Mouse (Mus musculus): ENCODE measurements around the gene Izumo1. TPM values are rescaled to one million over a fixed set of nuclear protein-coding genes. Genes with fewer than 3 reads are reported as not detected.

The Izumo1 gene
- 1.6 TPM for polyA plus RNA-seq (2014; fragmentation: Illumina TruSeq; extraction: RNeasy Lipid Tissue Mini Kit (QIAGEN cat#74804); ENCODE audit: low read depth, low replicate concordance)

DNA sequence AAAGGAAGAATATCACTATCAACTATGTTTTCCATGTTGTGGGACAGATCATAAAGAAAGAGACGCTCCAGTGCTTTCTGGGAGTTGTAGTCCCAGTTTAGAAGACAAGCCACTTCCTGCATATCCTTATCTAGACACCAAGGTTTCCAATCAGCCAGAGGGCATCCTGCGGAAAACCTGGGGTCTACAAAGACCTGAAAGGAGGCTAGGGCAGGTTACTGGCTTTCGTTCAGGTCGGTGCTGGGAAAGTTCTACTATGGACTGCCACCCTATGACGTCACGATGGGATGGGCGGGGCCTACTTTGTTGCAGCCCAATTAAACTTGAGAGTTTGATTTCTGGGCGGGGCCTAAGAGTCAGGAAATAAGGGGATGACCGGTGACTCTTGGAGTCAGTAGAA lies at the start of gene Izumo1:
Gene Izumo1 (plus strand): TSS at position 369 of the 400 bp plus-strand sequence.

DNA sequence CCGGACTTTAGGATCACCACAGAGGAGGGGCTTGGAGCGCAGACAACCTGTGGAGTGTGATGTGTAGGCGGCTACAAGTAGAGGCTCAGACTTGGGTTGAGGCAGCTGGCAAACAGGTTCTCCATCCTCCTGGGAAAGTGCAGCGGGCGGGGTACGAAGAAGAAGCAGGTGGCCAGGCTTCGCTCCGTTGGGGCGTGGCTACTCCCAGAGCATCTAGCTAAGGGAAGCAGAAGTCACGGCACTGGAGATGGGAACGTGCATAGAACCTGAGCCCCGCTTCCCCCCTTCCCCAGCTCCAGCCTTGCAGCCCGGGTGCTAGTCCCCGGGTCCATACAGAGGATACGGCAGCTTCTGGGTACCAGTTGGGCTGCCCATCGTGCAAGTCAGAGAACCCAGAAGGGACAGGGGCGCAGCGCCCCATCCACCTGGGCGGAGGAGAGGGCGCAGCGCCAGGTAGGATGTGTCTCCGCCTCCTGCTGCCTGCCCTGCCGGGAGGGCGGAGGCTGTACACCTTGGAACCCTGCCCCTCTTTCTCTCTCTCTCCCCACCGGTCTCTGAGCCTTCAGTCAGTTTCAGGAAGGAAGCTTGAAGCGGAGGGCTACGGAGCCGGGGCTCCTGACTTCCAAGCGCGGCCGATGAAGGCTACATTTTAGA lies 4.4 kb upstream of the Izumo1 start, which contains the start of gene Fut1:
Gene Fut1 (plus strand): TSS at position 248 of the 654 bp plus-strand sequence.

DNA sequence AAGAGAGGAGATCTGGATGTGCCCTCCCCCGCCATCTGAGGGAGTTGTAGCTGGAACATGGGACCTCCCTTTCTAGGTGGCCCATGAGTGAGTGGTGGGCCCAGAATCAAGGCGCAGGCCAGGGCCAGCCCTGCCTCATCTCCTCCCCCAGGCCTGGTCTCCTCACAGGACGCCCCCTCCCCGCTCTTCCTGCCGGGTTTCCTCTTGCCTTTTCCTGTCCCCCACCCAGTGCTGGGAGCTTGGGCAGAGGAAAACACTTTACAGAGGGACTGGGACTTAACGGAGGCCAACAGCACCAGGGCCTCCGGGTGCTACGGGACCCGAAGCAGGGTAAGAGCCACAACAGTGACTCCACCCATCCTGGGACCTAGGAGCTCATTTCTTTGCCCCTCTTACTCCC lies 5.7 kb downstream of the Izumo1 start, which contains the start of gene Rasip1:
Gene Rasip1 (plus strand): TSS at position 228 of the 400 bp plus-strand sequence.

DNA sequence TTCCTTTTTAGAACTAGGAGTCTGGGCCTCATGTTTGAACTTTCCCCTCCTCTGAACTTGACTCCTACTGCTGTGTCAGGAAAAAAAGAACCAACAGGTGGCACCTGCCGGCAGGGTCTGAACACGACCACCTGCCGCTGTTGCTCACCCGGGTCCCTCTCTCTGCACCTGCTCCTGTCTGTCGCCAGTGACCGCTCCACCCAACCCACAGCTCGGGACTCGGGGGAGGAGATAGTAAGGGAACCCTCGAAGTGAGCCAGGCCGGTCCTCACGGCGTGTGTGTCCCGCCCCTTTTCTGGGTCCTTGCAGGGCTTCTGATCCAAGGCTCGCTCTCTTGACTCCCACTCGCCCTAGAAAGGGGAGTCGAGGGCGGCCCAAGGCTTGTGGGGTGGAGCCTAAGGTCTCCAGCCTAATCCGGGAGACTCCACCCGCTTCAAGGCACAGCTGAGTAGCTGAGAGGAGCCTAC lies 18.0 kb downstream of the Izumo1 start, which contains the start of gene Mamstr:
Gene Mamstr (plus strand): TSS at position 417 of the 467 bp plus-strand sequence.

DNA sequence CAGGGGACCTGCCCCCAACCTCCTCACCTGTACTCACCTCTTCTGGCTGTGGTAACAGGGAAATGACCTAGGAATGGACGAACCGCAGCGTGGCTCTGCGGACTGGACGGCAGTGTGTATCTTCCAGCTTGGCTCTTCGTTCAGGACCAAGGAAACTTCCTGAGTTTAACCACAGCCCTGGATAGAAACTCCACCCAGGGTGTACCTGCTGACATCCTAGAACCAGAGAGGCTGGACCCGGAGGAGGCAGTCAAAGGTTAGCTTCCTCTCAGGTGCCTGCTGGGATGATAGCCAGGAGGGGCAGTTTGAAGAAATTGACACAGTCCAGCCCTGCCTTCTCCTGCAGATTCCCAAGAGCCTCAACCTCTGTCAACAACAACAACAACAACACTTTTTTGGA lies 44.5 kb downstream of the Izumo1 start, which contains the start of gene Fut2:
Gene Fut2 (minus strand): TSS at position 234 of the 400 bp plus-strand sequence.

Other genes starting within 250 kb of the Izumo1 start
- gene Snrnp70, start 226.1 kb upstream of the Izumo1 start, polyA plus RNA-seq (2014; fragmentation: Illumina TruSeq; extraction: RNeasy Lipid Tissue Mini Kit (QIAGEN cat#74804); ENCODE audit: low read depth, low replicate concordance): 288 TPM
- not detected for gene Kcna7, start 216.2 kb upstream of the Izumo1 start, polyA plus RNA-seq (2014; fragmentation: Illumina TruSeq; extraction: RNeasy Lipid Tissue Mini Kit (QIAGEN cat#74804); ENCODE audit: low read depth, low replicate concordance)
- gene Ntf5, start 208.1 kb upstream of the Izumo1 start, polyA plus RNA-seq (2014; fragmentation: Illumina TruSeq; extraction: RNeasy Lipid Tissue Mini Kit (QIAGEN cat#74804); ENCODE audit: low read depth, low replicate concordance): 2.6 TPM
- gene Lhb, start 201.0 kb upstream of the Izumo1 start, polyA plus RNA-seq (2014; fragmentation: Illumina TruSeq; extraction: RNeasy Lipid Tissue Mini Kit (QIAGEN cat#74804); ENCODE audit: low read depth, low replicate concordance): 1.4 TPM
- gene Gys1, start 187.0 kb upstream of the Izumo1 start, polyA plus RNA-seq (2014; fragmentation: Illumina TruSeq; extraction: RNeasy Lipid Tissue Mini Kit (QIAGEN cat#74804); ENCODE audit: low read depth, low replicate concordance): 41.6 TPM
- 33.5 TPM for gene Ruvbl2, start 183.7 kb upstream of the Izumo1 start, polyA plus RNA-seq (2014; fragmentation: Illumina TruSeq; extraction: RNeasy Lipid Tissue Mini Kit (QIAGEN cat#74804); ENCODE audit: low read depth, low replicate concordance)
- 2,850 TPM for gene Ftl1, start 161.9 kb upstream of the Izumo1 start, polyA plus RNA-seq (2014; fragmentation: Illumina TruSeq; extraction: RNeasy Lipid Tissue Mini Kit (QIAGEN cat#74804); ENCODE audit: low read depth, low replicate concordance)
- gene Bax, start 154.9 kb upstream of the Izumo1 start, polyA plus RNA-seq (2014; fragmentation: Illumina TruSeq; extraction: RNeasy Lipid Tissue Mini Kit (QIAGEN cat#74804); ENCODE audit: low read depth, low replicate concordance): 61.4 TPM
- 11.4 TPM for gene Tulp2, start 139.9 kb upstream of the Izumo1 start, polyA plus RNA-seq (2014; fragmentation: Illumina TruSeq; extraction: RNeasy Lipid Tissue Mini Kit (QIAGEN cat#74804); ENCODE audit: low read depth, low replicate concordance)
- gene Gm45808, start 135.0 kb upstream of the Izumo1 start, polyA plus RNA-seq (2014; fragmentation: Illumina TruSeq; extraction: RNeasy Lipid Tissue Mini Kit (QIAGEN cat#74804); ENCODE audit: low read depth, low replicate concordance): 4.7 TPM
- gene Dhdh, start 133.0 kb upstream of the Izumo1 start, polyA plus RNA-seq (2014; fragmentation: Illumina TruSeq; extraction: RNeasy Lipid Tissue Mini Kit (QIAGEN cat#74804); ENCODE audit: low read depth, low replicate concordance): 23.6 TPM
- 558 TPM for gene Nucb1, start 111.4 kb upstream of the Izumo1 start, polyA plus RNA-seq (2014; fragmentation: Illumina TruSeq; extraction: RNeasy Lipid Tissue Mini Kit (QIAGEN cat#74804); ENCODE audit: low read depth, low replicate concordance)
- gene Ppp1r15a, start 95.5 kb upstream of the Izumo1 start, polyA plus RNA-seq (2014; fragmentation: Illumina TruSeq; extraction: RNeasy Lipid Tissue Mini Kit (QIAGEN cat#74804); ENCODE audit: low read depth, low replicate concordance): 23.3 TPM
- gene Plekha4, start 95.5 kb upstream of the Izumo1 start, polyA plus RNA-seq (2014; fragmentation: Illumina TruSeq; extraction: RNeasy Lipid Tissue Mini Kit (QIAGEN cat#74804); ENCODE audit: low read depth, low replicate concordance): 12.8 TPM
- 1.0 TPM for gene Hsd17b14, start 66.9 kb upstream of the Izumo1 start, polyA plus RNA-seq (2014; fragmentation: Illumina TruSeq; extraction: RNeasy Lipid Tissue Mini Kit (QIAGEN cat#74804); ENCODE audit: low read depth, low replicate concordance)
- 110 TPM for gene Bcat2, start 51.7 kb upstream of the Izumo1 start, polyA plus RNA-seq (2014; fragmentation: Illumina TruSeq; extraction: RNeasy Lipid Tissue Mini Kit (QIAGEN cat#74804); ENCODE audit: low read depth, low replicate concordance)
- gene Fgf21, start 6.3 kb upstream of the Izumo1 start, polyA plus RNA-seq (2014; fragmentation: Illumina TruSeq; extraction: RNeasy Lipid Tissue Mini Kit (QIAGEN cat#74804); ENCODE audit: low read depth, low replicate concordance): 0.58 TPM
- 14.4 TPM for gene Fut1, start 4.5 kb upstream of the Izumo1 start, polyA plus RNA-seq (2014; fragmentation: Illumina TruSeq; extraction: RNeasy Lipid Tissue Mini Kit (QIAGEN cat#74804); ENCODE audit: low read depth, low replicate concordance)
- gene Rasip1, start 5.7 kb downstream of the Izumo1 start, polyA plus RNA-seq (2014; fragmentation: Illumina TruSeq; extraction: RNeasy Lipid Tissue Mini Kit (QIAGEN cat#74804); ENCODE audit: low read depth, low replicate concordance): 11.0 TPM
- gene Mamstr, start 18.2 kb downstream of the Izumo1 start, polyA plus RNA-seq (2014; fragmentation: Illumina TruSeq; extraction: RNeasy Lipid Tissue Mini Kit (QIAGEN cat#74804); ENCODE audit: low read depth, low replicate concordance): 4.0 TPM
- 2.3 TPM for gene Fut2, start 44.6 kb downstream of the Izumo1 start, polyA plus RNA-seq (2014; fragmentation: Illumina TruSeq; extraction: RNeasy Lipid Tissue Mini Kit (QIAGEN cat#74804); ENCODE audit: low read depth, low replicate concordance)
- gene Ntn5, start 62.2 kb downstream of the Izumo1 start, polyA plus RNA-seq (2014; fragmentation: Illumina TruSeq; extraction: RNeasy Lipid Tissue Mini Kit (QIAGEN cat#74804); ENCODE audit: low read depth, low replicate concordance): 0.78 TPM
- gene Sec1, start 72.6 kb downstream of the Izumo1 start, polyA plus RNA-seq (2014; fragmentation: Illumina TruSeq; extraction: RNeasy Lipid Tissue Mini Kit (QIAGEN cat#74804); ENCODE audit: low read depth, low replicate concordance): 1.8 TPM
- 5.3 TPM for gene Car11, start 78.0 kb downstream of the Izumo1 start, polyA plus RNA-seq (2014; fragmentation: Illumina TruSeq; extraction: RNeasy Lipid Tissue Mini Kit (QIAGEN cat#74804); ENCODE audit: low read depth, low replicate concordance)
- 19.7 TPM for gene Dbp, start 83.3 kb downstream of the Izumo1 start, polyA plus RNA-seq (2014; fragmentation: Illumina TruSeq; extraction: RNeasy Lipid Tissue Mini Kit (QIAGEN cat#74804); ENCODE audit: low read depth, low replicate concordance)
- 966 TPM for gene Rpl18, start 93.6 kb downstream of the Izumo1 start, polyA plus RNA-seq (2014; fragmentation: Illumina TruSeq; extraction: RNeasy Lipid Tissue Mini Kit (QIAGEN cat#74804); ENCODE audit: low read depth, low replicate concordance)
- gene Sphk2, start 96.2 kb downstream of the Izumo1 start, polyA plus RNA-seq (2014; fragmentation: Illumina TruSeq; extraction: RNeasy Lipid Tissue Mini Kit (QIAGEN cat#74804); ENCODE audit: low read depth, low replicate concordance): 31.4 TPM
- 3.7 TPM for gene Fam83e, start 99.4 kb downstream of the Izumo1 start, polyA plus RNA-seq (2014; fragmentation: Illumina TruSeq; extraction: RNeasy Lipid Tissue Mini Kit (QIAGEN cat#74804); ENCODE audit: low read depth, low replicate concordance)
- gene Spaca4, start 104.0 kb downstream of the Izumo1 start, polyA plus RNA-seq (2014; fragmentation: Illumina TruSeq; extraction: RNeasy Lipid Tissue Mini Kit (QIAGEN cat#74804); ENCODE audit: low read depth, low replicate concordance): 2.2 TPM
- gene Lmtk3, start 161.9 kb downstream of the Izumo1 start, polyA plus RNA-seq (2014; fragmentation: Illumina TruSeq; extraction: RNeasy Lipid Tissue Mini Kit (QIAGEN cat#74804); ENCODE audit: low read depth, low replicate concordance): 0.96 TPM
- 22.0 TPM for gene Sult2b1, start 162.9 kb downstream of the Izumo1 start, polyA plus RNA-seq (2014; fragmentation: Illumina TruSeq; extraction: RNeasy Lipid Tissue Mini Kit (QIAGEN cat#74804); ENCODE audit: low read depth, low replicate concordance)
- 73.8 TPM for gene Cyth2, start 192.8 kb downstream of the Izumo1 start, polyA plus RNA-seq (2014; fragmentation: Illumina TruSeq; extraction: RNeasy Lipid Tissue Mini Kit (QIAGEN cat#74804); ENCODE audit: low read depth, low replicate concordance)
- 0.74 TPM for gene Kcnj14, start 203.0 kb downstream of the Izumo1 start, polyA plus RNA-seq (2014; fragmentation: Illumina TruSeq; extraction: RNeasy Lipid Tissue Mini Kit (QIAGEN cat#74804); ENCODE audit: low read depth, low replicate concordance)
- 11.0 TPM for gene Grwd1, start 209.1 kb downstream of the Izumo1 start, polyA plus RNA-seq (2014; fragmentation: Illumina TruSeq; extraction: RNeasy Lipid Tissue Mini Kit (QIAGEN cat#74804); ENCODE audit: low read depth, low replicate concordance)